Mouse (Mus musculus): ENCODE results near the gene Tbcd.
"Not testable (repeated sequence)": the region's sequence is repeated elsewhere in the genome, so short reads cannot be mapped to it uniquely, and the experiment has no call there.

The Tbcd gene

GRCm38 (mm10) chr11:121653631-121654030, 201.9 kb downstream of the Tbcd start:
- CTCF ChIA-PET: no interaction called here

GRCm38 (mm10) chr11:121654406-121654945, 202.7 kb downstream of the Tbcd start:
- CTCF ChIA-PET: no interaction called here

GRCm38 (mm10) chr11:121655166-121655806, 203.5 kb downstream of the Tbcd start:
- CTCF ChIA-PET: no interaction called here

- CTCF ChIA-PET: no interaction called here
These were observed 204.2 kb downstream of the Tbcd start for GRCm38 (mm10) chr11:121655807-121656511.

GRCm38 (mm10) chr11:121658151-121658550, 206.4 kb downstream of the Tbcd start:
- CTCF ChIA-PET: no interaction called here

GRCm38 (mm10) chr11:121660604-121661003, 208.9 kb downstream of the Tbcd start:
- CTCF ChIA-PET: not testable (repeated sequence)

- CTCF ChIA-PET: no interaction called here
These were observed 209.4 kb downstream of the Tbcd start for GRCm38 (mm10) chr11:121661116-121661515.

Data from spleen, embryonic (tissue).